Mouse (Mus musculus) lung, postnatal 0 days (tissue): ENCODE data around the gene Ugt1a9.

Source experiments
- CTCF ChIP-seq: IDR thresholded peaks from 2 replicates; pipeline ENCODE4 v1.5.1; 2016; ENCODE audit warnings: antibody characterized with exemption, mild to moderate bottlenecking
- EP300 ChIP-seq: IDR thresholded peaks from 2 replicates; pipeline ENCODE4 v1.6.1; 2016; ENCODE audit warnings: antibody characterized with exemption, mild to moderate bottlenecking, control low read depth

GRCm38 (mm10) chr1:88223591-88223990, 153.0 kb downstream of the Ugt1a9 start:
- TF ChIP-seq CTCF (no peak), EP300 (no peak)
